Mouse (Mus musculus): Measurements from ENCODE around the gene Tmem116.

Gene Tmem116

GRCm38 (mm10) chr5:121537588-121537987, 85.9 kb downstream of the Tmem116 start:
- DNase-seq (ENCODE audit: low spot score in 2 of 2), result no peak

- no peak for DNase-seq (ENCODE audit: low spot score in 2 of 2)
These were observed 88.4 kb downstream of the Tmem116 start for GRCm38 (mm10) chr5:121540066-121540465.

- no peak for DNase-seq (ENCODE audit: low spot score in 2 of 2)
These were observed 89.5 kb downstream of the Tmem116 start for GRCm38 (mm10) chr5:121541235-121541634.

GRCm38 (mm10) chr5:121543370-121543769, 91.7 kb downstream of the Tmem116 start:
- DNase-seq (ENCODE audit: low spot score in 2 of 2), result no peak

GRCm38 (mm10) chr5:121544910-121545792, 93.5 kb downstream of the Tmem116 start, which contains the start of the genes Adam1a and Gm42878:
Gene Adam1a, minus strand, starts transcription at chr5:121545482.
Gene Gm42878, minus strand, starts transcription at chr5:121545482.
- DNase-seq (ENCODE audit: low spot score in 2 of 2), result peak in 1 of 2 experiments; percentile 11

GRCm38 (mm10) chr5:121545793-121546529, 94.3 kb downstream of the Tmem116 start, which contains the start of gene Mapkapk5:
Gene Mapkapk5, minus strand, starts transcription at chr5:121545905.
- peak; percentile 95 to 96 for DNase-seq (ENCODE audit: low spot score in 2 of 2)

- DNase-seq (ENCODE audit: low spot score in 2 of 2), result peak in 1 of 2 experiments; percentile 43
These were observed 94.8 kb downstream of the Tmem116 start for GRCm38 (mm10) chr5:121546530-121546895.

GRCm38 (mm10) chr5:121547084-121547483, 95.4 kb downstream of the Tmem116 start:
- DNase-seq (ENCODE audit: low spot score in 2 of 2), result no peak

GRCm38 (mm10) chr5:121549196-121549595, 97.5 kb downstream of the Tmem116 start:
- no peak for DNase-seq (ENCODE audit: low spot score in 2 of 2)

- DNase-seq (ENCODE audit: low spot score in 2 of 2), result no peak
These were observed 110.7 kb downstream of the Tmem116 start for GRCm38 (mm10) chr5:121562436-121562835.

GRCm38 (mm10) chr5:121564468-121564895, 112.8 kb downstream of the Tmem116 start:
- peak; percentile 67 to 74 for DNase-seq (ENCODE audit: low spot score in 2 of 2)

- no peak for DNase-seq (ENCODE audit: low spot score in 2 of 2)
These were observed 114.5 kb downstream of the Tmem116 start for GRCm38 (mm10) chr5:121566035-121566681.

GRCm38 (mm10) chr5:121569881-121570420, 118.3 kb downstream of the Tmem116 start:
- no peak for DNase-seq (ENCODE audit: low spot score in 2 of 2)

GRCm38 (mm10) chr5:121570787-121571186, 119.1 kb downstream of the Tmem116 start:
- no peak for DNase-seq (ENCODE audit: low spot score in 2 of 2)
